Mouse (Mus musculus): ENCODE results near the gene Gm11060. TPM values are rescaled to one million over a fixed set of nuclear protein-coding genes. Genes with fewer than 3 reads are reported as not detected.
A peak's percentile ranks its signal among the peaks of the same experiment; 100 is the strongest.

The Gm11060 gene
- total RNA-seq, 2 experiments from 2014 or later: not detected

DNA sequence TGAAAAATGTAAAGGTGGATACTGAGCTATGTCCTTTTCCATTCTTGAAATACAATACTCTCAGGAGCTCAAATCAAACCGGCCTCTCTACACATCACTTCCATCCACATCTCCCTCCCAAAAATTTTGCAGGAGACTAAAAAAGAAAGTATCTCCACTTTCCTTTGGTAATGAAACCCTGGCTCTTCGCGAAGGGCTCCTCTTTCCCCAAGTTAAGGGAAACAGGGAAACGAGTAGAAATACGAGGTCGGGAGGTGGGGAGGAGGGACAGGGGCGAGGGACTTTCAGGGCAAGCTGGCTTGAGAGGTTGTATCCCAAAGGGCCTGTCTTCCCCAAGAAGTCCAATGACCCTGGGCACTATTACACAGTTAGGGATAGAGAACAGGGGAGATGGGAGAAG, 32.6 kb downstream of the Gm11060 start:
- TF ChIP-seq CTCF (IDR thresholded peaks at IDR 0.05): no peak
- DNase-seq: no peak
- intact Hi-C loops (cut with DNase I): no loop called here
- Histone ChIP-seq H3K4me3 (no peak overlapping the region), H3K27ac (no peak overlapping the region)

- intact Hi-C loops (cut with DNase I): no loop called here
- H3K27ac ChIP-seq: no peak overlapping the region
- DNase-seq: no peak
- no peak for TF ChIP-seq CTCF (IDR thresholded peaks at IDR 0.05)
- no peak overlapping the region for H3K4me3 ChIP-seq
Observed at GRCm38 (mm10) chr2:105125205-105125604, 33.4 kb downstream of the Gm11060 start.

DNA sequence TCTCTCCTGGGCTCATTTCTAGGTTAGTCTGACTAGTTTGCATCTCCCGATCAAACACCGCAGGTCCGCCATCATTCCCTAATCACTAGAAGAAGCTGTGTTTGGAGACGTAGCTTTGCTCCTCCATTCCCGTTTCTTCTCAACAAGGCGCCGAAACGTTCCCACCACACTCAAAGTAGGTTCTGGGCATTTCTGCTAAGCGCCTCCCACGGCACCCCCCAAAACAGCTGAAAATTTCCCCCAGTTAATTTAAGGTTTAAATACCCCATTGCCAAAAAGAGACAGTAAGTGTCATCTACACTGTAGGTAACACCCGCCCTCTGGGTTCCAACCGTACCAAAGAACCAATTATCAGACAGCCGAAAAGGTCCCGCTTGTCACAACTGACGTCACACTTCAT, 33.8 kb downstream of the Gm11060 start:
- intact Hi-C loops (cut with DNase I): no loop called here
- no peak overlapping the region for H3K27ac ChIP-seq

DNA sequence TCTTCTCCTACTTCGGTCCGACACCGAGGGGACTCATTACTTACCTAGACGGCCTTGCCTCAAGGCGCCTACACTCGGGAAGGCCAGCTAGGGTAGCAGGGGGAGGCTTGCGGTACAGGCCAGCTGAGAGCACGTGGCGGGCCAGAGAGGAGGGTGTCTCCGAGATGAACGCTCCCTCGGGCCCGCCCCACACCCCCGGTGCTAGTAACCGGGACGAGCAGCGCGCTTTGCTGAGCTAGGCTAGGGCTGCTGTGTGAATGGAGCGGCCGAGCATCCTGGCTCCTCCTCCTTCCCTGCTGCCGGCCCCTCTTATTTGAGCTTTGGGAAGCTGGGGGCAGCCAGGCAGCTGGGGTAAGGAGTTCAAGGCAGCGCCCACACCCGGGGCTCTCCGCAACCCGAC, 34.5 kb downstream of the Gm11060 start, which contains the start of gene Wt1:
Gene Wt1 (plus strand): TSS at position 251 of the 400 bp plus-strand sequence.
- no peak for TF ChIP-seq CTCF (IDR thresholded peaks at IDR 0.05)
- Histone ChIP-seq H3K4me3 (peak within 1 kb of the TSS; percentile 49), H3K27ac (no peak within 1 kb of the TSS)
- DNase-seq: peak; percentile 22
- intact Hi-C loops (cut with DNase I): no loop called here

More for the DNA sequence above, 33.8 kb downstream of the Gm11060 start:
- TF ChIP-seq CTCF (IDR thresholded peaks at IDR 0.05): no peak
- DNase-seq: no peak
- no peak overlapping the region for H3K4me3 ChIP-seq

- no peak for TF ChIP-seq CTCF (IDR thresholded peaks at IDR 0.05)
- no peak overlapping the region for H3K27ac ChIP-seq
- peak overlapping the region; percentile 49 for H3K4me3 ChIP-seq
- DNase-seq: peak; percentile 21
- intact Hi-C loops (cut with DNase I): no loop called here
Observed at GRCm38 (mm10) chr2:105126691-105127530, 35.1 kb downstream of the Gm11060 start.

- no peak for DNase-seq
- intact Hi-C loops (cut with DNase I): no loop called here
Observed at GRCm38 (mm10) chr2:105127531-105128480, 36.0 kb downstream of the Gm11060 start.

GRCm38 (mm10) chr2:105128564-105128963, 36.7 kb downstream of the Gm11060 start:
- DNase-seq: no peak
- no peak overlapping the region for H3K27ac ChIP-seq

More at GRCm38 (mm10) chr2:105127531-105128480, 36.0 kb downstream of the Gm11060 start:
- no peak for TF ChIP-seq CTCF (IDR thresholded peaks at IDR 0.05)
- no peak overlapping the region for H3K27ac ChIP-seq
- H3K4me3 ChIP-seq: peak overlapping the region; percentile 49

GRCm38 (mm10) chr2:105130351-105131060, 38.7 kb downstream of the Gm11060 start:
- no peak for TF ChIP-seq CTCF (IDR thresholded peaks at IDR 0.05)
- no peak overlapping the region for H3K4me3 ChIP-seq
- no peak overlapping the region for H3K27ac ChIP-seq
- intact Hi-C loops (cut with DNase I): no loop called here
- DNase-seq: no peak

More at GRCm38 (mm10) chr2:105128564-105128963, 36.7 kb downstream of the Gm11060 start:
- TF ChIP-seq CTCF (IDR thresholded peaks at IDR 0.05): no peak
- H3K4me3 ChIP-seq: peak overlapping the region; percentile 49
- intact Hi-C loops (cut with DNase I): no loop called here

DNA sequence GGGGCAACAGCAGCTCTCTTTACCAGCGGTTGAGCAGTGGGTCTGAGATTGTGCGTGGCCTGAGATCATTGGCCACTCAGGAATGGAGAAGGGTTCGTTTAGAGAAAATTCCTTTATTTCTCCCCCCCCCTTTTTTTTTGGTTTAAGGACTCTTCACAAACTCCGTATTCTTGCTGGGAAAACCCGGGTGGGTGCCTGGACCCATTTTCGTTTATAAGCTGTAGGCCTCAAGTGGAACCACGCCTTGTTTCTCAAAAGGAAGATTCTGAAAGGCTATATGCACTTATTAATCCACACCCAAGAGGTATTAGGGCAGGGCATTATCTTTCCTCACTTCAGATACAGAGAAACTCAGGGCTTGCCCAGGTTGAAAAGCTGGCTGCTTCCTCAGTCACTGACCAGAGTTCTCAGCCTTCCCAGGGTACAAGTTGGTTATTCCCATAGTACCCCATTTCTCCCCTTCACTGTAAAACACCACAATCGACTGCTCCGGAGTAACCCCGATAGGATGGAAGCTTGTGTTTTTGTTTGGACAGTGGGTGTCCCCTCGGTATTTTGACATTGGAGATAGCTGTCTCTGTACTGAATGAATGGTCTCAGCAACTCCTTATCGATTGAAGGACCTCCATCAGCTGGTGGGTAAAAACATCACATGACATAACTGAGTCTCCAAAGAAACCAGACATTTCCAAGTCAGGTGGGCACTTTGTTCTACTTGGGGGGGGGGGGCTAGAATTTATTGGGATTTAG, 39.4 kb downstream of the Gm11060 start:
- intact Hi-C loops (cut with DNase I): no loop called here
- no peak overlapping the region for H3K4me3 ChIP-seq
- no peak for TF ChIP-seq CTCF (IDR thresholded peaks at IDR 0.05)
- H3K27ac ChIP-seq: no peak overlapping the region
- no peak for DNase-seq

DNA sequence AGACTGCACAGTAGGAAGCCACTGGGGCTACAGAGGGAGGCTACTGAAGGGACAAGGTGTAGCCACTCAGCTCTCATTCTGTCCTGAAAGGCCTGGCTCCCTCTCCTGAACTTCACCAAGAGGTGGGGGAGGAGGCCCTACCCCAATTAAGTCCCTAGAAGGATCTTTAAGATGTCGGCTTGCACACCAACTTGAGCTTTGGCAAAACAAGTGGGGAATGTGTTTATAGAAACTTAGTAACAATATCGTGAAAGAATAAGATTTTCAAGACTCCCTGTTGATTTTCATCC, 39.9 kb downstream of the Gm11060 start:
- intact Hi-C loops (cut with DNase I): no loop called here
- no peak for DNase-seq
- Histone ChIP-seq H3K27ac (no peak overlapping the region), H3K4me3 (no peak overlapping the region)
- no peak for TF ChIP-seq CTCF (IDR thresholded peaks at IDR 0.05)

DNA sequence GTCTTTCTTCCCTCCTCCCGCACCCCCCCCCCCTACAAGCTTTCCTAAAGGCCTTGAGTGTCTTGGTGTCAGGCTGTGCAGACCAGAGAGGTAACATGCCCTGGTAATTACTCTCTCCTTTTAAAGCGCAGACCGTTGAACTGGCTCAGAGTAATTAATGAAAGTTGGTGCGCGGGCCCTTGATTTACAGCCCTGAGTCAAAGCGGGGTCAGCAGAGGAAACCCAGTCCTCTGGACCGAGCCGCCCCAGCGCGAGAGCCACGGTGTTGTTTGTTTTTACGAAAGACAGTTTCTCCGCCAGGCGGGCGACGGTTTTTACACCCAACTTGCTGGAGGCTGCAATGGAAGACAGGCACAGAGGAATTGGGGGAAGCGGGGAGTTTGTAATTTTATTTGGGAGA, 40.5 kb downstream of the Gm11060 start:
- no peak overlapping the region for H3K4me3 ChIP-seq
- TF ChIP-seq CTCF (IDR thresholded peaks at IDR 0.05): no peak
- no peak for DNase-seq
- intact Hi-C loops (cut with DNase I): no loop called here
- no peak overlapping the region for H3K27ac ChIP-seq
